Mouse (Mus musculus): ENCODE results near the gene C1galt1. TPM values are rescaled to one million over a fixed set of nuclear protein-coding genes. Genes with fewer than 3 reads are reported as not detected.

The C1galt1 gene
- polyA plus RNA-seq (2017; shearing (Covaris generic)) = 23.5 TPM

DNA sequence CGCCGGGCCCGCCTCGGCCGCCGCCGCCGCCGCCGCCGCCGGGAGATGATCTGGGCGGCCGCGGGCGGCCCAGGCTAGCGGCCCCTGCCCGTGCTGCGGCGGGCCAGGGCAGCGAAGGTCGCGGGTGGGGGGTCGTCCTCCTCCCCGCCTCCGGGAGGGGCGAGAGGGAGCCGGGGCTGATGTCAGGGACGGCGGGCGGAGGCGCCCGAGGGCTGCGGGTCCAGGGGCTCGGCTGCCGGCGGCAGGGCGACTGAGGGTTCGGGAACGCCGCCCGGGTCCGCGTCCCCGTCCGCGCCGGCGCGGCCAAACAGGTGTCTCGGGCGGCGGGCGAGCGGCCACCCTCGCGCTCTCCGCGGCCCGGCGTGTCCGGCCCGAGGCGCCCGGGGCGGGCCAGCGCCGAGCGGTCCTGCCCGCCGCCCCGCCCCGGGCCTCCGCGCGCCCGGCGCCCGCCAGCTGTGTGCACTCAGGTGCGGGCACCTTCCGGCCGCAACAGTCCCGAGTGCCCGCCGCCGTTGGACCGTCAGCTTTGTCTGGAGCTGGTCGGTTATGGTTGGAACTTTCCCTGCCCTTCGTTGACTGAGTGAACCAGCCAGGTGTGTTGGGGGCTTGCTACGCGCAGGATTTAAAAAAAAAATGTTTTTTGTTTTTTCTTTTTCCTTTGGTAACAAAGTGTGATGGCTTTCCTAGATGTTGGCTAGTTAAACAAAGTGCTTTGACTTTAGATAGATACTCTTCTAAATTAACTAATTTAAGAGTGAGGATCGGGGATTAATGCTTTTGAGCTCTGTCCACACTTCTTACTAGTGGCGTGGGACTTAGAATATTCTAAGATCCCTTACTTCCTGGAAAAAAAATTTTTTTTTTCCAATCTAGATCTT, at the start of gene C1galt1:
Gene C1galt1 (plus strand): TSS at position 41 of the 878 bp plus-strand sequence.

Other genes starting within 250 kb of the C1galt1 start
- gene Asns, start 151.6 kb upstream of the C1galt1 start, polyA plus RNA-seq (2017; shearing (Covaris generic)) = 0.22 TPM